Mouse (Mus musculus): ENCODE measurements around the gene Atp5s. TPM values are rescaled to one million over a fixed set of nuclear protein-coding genes. Genes with fewer than 3 reads are reported as not detected.

Atp5s gene
- polyA plus RNA-seq, 1 experiment from 2014 or later, result 35.8 TPM

GRCm38 (mm10) chr12:69761603-69762002 is 36.9 kb downstream of the Atp5s start:
- Histone ChIP-seq H3K27me3 (ENCODE audit: control insufficient read depth, insufficient read depth, low read length) (no peaks in the 10 kb centered on the region), H3K27ac (ENCODE audit: low read depth, low read length) (no peak overlapping the region), H3K4me3 (ENCODE audit: low read depth, low read length) (no peak overlapping the region), H3K9me3 (replicated peaks; ENCODE audit: control insufficient read depth, low read length) (no peaks in the 10 kb centered on the region), H3K4me2 (no peak overlapping the region), H3K36me3 (ENCODE audit: control insufficient read depth, insufficient read depth, low read length) (no peaks in the 10 kb centered on the region), H3K4me1 (ENCODE audit: control insufficient read depth, insufficient read depth, low read length) (peaks cover 17% of the 10 kb centered on the region), H3K9ac (ENCODE audit: low read depth, low read length) (no peak overlapping the region)
- ATAC-seq (replicated peaks; ENCODE audit: insufficient number of reproducible peaks, low FRiP score, low TSS enrichment), result no peak
- WGBS (ENCODE audit: insufficient replicate concordance), result 58% methylated on average over 2 of the region's 2 CpGs

- WGBS (ENCODE audit: insufficient replicate concordance), result 82% methylated on average over 9 of the region's 9 CpGs
- Histone ChIP-seq H3K36me3 (ENCODE audit: control insufficient read depth, insufficient read depth, low read length) (no peaks in the 10 kb centered on the region), H3K9ac (ENCODE audit: low read depth, low read length) (no peak overlapping the region), H3K4me2 (no peak overlapping the region), H3K27ac (ENCODE audit: low read depth, low read length) (no peak overlapping the region), H3K4me1 (ENCODE audit: control insufficient read depth, insufficient read depth, low read length) (0 out of 2 replicates have a peak, but pooled peaks cover 6% of the 10 kb centered on the region), H3K4me3 (ENCODE audit: low read depth, low read length) (no peak overlapping the region), H3K27me3 (ENCODE audit: control insufficient read depth, insufficient read depth, low read length) (no peaks in the 10 kb centered on the region), H3K9me3 (replicated peaks; ENCODE audit: control insufficient read depth, low read length) (no peaks in the 10 kb centered on the region)
- no peak for ATAC-seq (replicated peaks; ENCODE audit: insufficient number of reproducible peaks, low FRiP score, low TSS enrichment)
Measured at GRCm38 (mm10) chr12:69765543-69765942, 40.8 kb downstream of the Atp5s start.

- H3K27me3 ChIP-seq (ENCODE audit: control insufficient read depth, insufficient read depth, low read length), result no peaks in the 10 kb centered on the region
- no peak overlapping the region for H3K9ac ChIP-seq (ENCODE audit: low read depth, low read length)
- H3K9me3 ChIP-seq (replicated peaks; ENCODE audit: control insufficient read depth, low read length), result no peaks in the 10 kb centered on the region
- WGBS (ENCODE audit: insufficient replicate concordance), result 73% methylated on average over 10 of the region's 10 CpGs
- H3K36me3 ChIP-seq (ENCODE audit: control insufficient read depth, insufficient read depth, low read length), result no peaks in the 10 kb centered on the region
- no peak overlapping the region for H3K27ac ChIP-seq (ENCODE audit: low read depth, low read length)
- no peak overlapping the region for H3K4me2 ChIP-seq
- H3K4me3 ChIP-seq (ENCODE audit: low read depth, low read length), result no peak overlapping the region
- H3K4me1 ChIP-seq (ENCODE audit: control insufficient read depth, insufficient read depth, low read length), result 0 out of 2 replicates have a peak, but pooled peaks cover 6% of the 10 kb centered on the region
- ATAC-seq (replicated peaks; ENCODE audit: insufficient number of reproducible peaks, low FRiP score, low TSS enrichment), result no peak
Measured at GRCm38 (mm10) chr12:69766185-69766904, 41.6 kb downstream of the Atp5s start.

GRCm38 (mm10) chr12:69767476-69768258 is 42.9 kb downstream of the Atp5s start:
- Histone ChIP-seq H3K27me3 (ENCODE audit: control insufficient read depth, insufficient read depth, low read length) (no peaks in the 10 kb centered on the region), H3K4me2 (no peak overlapping the region), H3K27ac (ENCODE audit: low read depth, low read length) (no peak overlapping the region), H3K9ac (ENCODE audit: low read depth, low read length) (no peak overlapping the region), H3K9me3 (replicated peaks; ENCODE audit: control insufficient read depth, low read length) (no peaks in the 10 kb centered on the region), H3K4me3 (ENCODE audit: low read depth, low read length) (no peak overlapping the region), H3K36me3 (ENCODE audit: control insufficient read depth, insufficient read depth, low read length) (no peaks in the 10 kb centered on the region), H3K4me1 (ENCODE audit: control insufficient read depth, insufficient read depth, low read length) (0 out of 2 replicates have a peak, but pooled peaks cover 6% of the 10 kb centered on the region)
- ATAC-seq (replicated peaks; ENCODE audit: insufficient number of reproducible peaks, low FRiP score, low TSS enrichment), result no peak
- 58% methylated on average over 9 of the region's 9 CpGs for WGBS (ENCODE audit: insufficient replicate concordance)

- no peak overlapping the region for H3K4me3 ChIP-seq (ENCODE audit: low read depth, low read length)
- no peak overlapping the region for H3K27ac ChIP-seq (ENCODE audit: low read depth, low read length)
- H3K36me3 ChIP-seq (ENCODE audit: control insufficient read depth, insufficient read depth, low read length), result no peaks in the 10 kb centered on the region
- H3K4me2 ChIP-seq, result no peak overlapping the region
- no peaks in the 10 kb centered on the region for H3K9me3 ChIP-seq (replicated peaks; ENCODE audit: control insufficient read depth, low read length)
- no peaks in the 10 kb centered on the region for H3K27me3 ChIP-seq (ENCODE audit: control insufficient read depth, insufficient read depth, low read length)
- ATAC-seq (replicated peaks; ENCODE audit: insufficient number of reproducible peaks, low FRiP score, low TSS enrichment), result no peak; the same call in 1 of the 2 replicates
- H3K9ac ChIP-seq (ENCODE audit: low read depth, low read length), result no peak overlapping the region
- 62% methylated on average over 2 of the region's 2 CpGs for WGBS (ENCODE audit: insufficient replicate concordance)
- H3K4me1 ChIP-seq (ENCODE audit: control insufficient read depth, insufficient read depth, low read length), result 0 out of 2 replicates have a peak, but pooled peaks cover 6% of the 10 kb centered on the region
Measured at GRCm38 (mm10) chr12:69768841-69769240, 44.1 kb downstream of the Atp5s start.

- no peak overlapping the region for H3K4me2 ChIP-seq
- no peak for ATAC-seq (replicated peaks; ENCODE audit: insufficient number of reproducible peaks, low FRiP score, low TSS enrichment)
- no peak overlapping the region for H3K27ac ChIP-seq (ENCODE audit: low read depth, low read length)
- no peak overlapping the region for H3K4me3 ChIP-seq (ENCODE audit: low read depth, low read length)
- WGBS (ENCODE audit: insufficient replicate concordance), result 55% methylated on average over 11 of the region's 11 CpGs
- no peaks in the 10 kb centered on the region for H3K9me3 ChIP-seq (replicated peaks; ENCODE audit: control insufficient read depth, low read length)
- H3K9ac ChIP-seq (ENCODE audit: low read depth, low read length), result no peak overlapping the region
- H3K36me3 ChIP-seq (ENCODE audit: control insufficient read depth, insufficient read depth, low read length), result no peaks in the 10 kb centered on the region
- no peaks in the 10 kb centered on the region for H3K27me3 ChIP-seq (ENCODE audit: control insufficient read depth, insufficient read depth, low read length)
- H3K4me1 ChIP-seq (ENCODE audit: control insufficient read depth, insufficient read depth, low read length), result peaks cover 6% of the 10 kb centered on the region; the same call in 1 of the 2 replicates
Measured at GRCm38 (mm10) chr12:69776607-69777340, 52.0 kb downstream of the Atp5s start.

- Histone ChIP-seq H3K27me3 (ENCODE audit: control insufficient read depth, insufficient read depth, low read length) (no peaks in the 10 kb centered on the region), H3K4me3 (ENCODE audit: low read depth, low read length) (no peak overlapping the region), H3K9ac (ENCODE audit: low read depth, low read length) (no peak overlapping the region), H3K27ac (ENCODE audit: low read depth, low read length) (no peak overlapping the region), H3K4me1 (ENCODE audit: control insufficient read depth, insufficient read depth, low read length) (peaks cover 10% of the 10 kb centered on the region), H3K4me2 (no peak overlapping the region), H3K9me3 (replicated peaks; ENCODE audit: control insufficient read depth, low read length) (no peaks in the 10 kb centered on the region), H3K36me3 (ENCODE audit: control insufficient read depth, insufficient read depth, low read length) (no peaks in the 10 kb centered on the region)
- WGBS (ENCODE audit: insufficient replicate concordance), result 90% methylated on average over 6 of the region's 6 CpGs
- ATAC-seq (replicated peaks; ENCODE audit: insufficient number of reproducible peaks, low FRiP score, low TSS enrichment), result no peak
Measured at GRCm38 (mm10) chr12:69777341-69777730, 52.6 kb downstream of the Atp5s start.

GRCm38 (mm10) chr12:69777957-69778356 is 53.2 kb downstream of the Atp5s start:
- H3K27me3 ChIP-seq (ENCODE audit: control insufficient read depth, insufficient read depth, low read length), result no peaks in the 10 kb centered on the region
- no peak overlapping the region for H3K4me3 ChIP-seq (ENCODE audit: low read depth, low read length)
- no peaks in the 10 kb centered on the region for H3K36me3 ChIP-seq (ENCODE audit: control insufficient read depth, insufficient read depth, low read length)
- WGBS (ENCODE audit: insufficient replicate concordance), result 79% methylated on average over 2 of the region's 2 CpGs
- no peak overlapping the region for H3K9ac ChIP-seq (ENCODE audit: low read depth, low read length)
- H3K9me3 ChIP-seq (replicated peaks; ENCODE audit: control insufficient read depth, low read length), result no peaks in the 10 kb centered on the region
- no peak for ATAC-seq (replicated peaks; ENCODE audit: insufficient number of reproducible peaks, low FRiP score, low TSS enrichment)
- no peak overlapping the region for H3K27ac ChIP-seq (ENCODE audit: low read depth, low read length)
- H3K4me1 ChIP-seq (ENCODE audit: control insufficient read depth, insufficient read depth, low read length), result peaks cover 11% of the 10 kb centered on the region
- H3K4me2 ChIP-seq, result no peak overlapping the region
